Mouse (Mus musculus): ENCODE measurements at regions not wholly inside any gene's neighbourhood (a gene's known extent, or its start where the extent isn't known, plus 50 kb on each side); places are given as distances from the start of the nearest gene placed in this dataset.

DNA sequence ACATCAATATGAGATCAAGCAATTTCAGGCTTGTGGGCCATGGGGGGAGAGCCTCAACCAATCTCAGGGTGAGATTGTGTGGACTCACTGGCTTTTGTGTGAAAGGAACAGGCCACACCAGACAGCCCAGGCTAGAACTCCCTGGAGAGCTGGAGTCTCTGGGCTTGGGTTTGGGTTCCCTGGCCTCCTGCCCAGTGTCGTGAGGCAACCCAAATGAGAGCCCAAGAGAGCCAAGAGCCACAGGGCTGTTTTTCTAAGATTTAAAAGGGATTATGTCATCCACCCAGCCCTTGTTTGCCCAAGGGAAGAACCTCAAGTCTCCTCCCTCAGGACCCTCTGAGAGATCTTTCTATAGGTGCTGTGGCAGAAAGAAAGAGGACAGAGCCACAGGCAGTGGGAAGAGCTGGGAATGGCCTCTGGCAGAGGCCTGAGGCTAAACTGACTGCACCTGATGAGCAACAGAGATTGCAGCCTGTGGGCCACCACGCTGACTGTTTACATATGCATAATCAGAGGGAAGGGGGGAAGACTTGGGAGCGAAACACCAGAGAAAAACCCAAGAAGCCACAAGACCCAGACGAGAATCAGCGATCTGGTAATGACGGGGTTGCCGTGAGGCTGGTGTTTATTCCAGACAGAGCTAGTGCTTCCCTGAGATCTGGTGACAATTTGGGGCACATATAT, 92.1 kb downstream of the Bcl2l11 start:
- in situ Hi-C loops (cut with MboI, MseI), result loop anchor here (10.0 kb wide), 1 partner anchor 187 kb away; no protein-coding TSS in a partner anchor

DNA sequence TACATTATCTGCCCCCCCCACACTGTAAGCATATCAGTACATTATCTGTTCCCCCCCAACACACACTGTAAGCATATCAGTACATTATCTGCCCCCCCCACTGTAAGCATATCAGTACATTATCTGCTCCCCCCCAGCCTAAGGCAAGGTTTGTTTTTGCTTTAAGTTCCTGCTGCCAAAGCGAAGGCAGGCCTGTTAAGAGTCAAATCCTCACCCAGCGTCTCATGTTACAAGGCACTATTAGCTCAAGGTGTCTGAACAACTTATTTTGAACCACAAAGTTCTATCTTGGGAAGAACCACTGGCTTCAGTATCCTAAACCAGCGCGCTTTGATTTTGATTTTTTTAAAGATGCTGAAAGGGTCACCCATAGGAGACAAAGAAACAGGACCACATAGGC, 93.1 kb downstream of the Bcl2l11 start:
- in situ Hi-C loops (cut with MboI, MseI), result loop anchor here (10.0 kb wide), 1 partner anchor 186 kb away; no protein-coding TSS in a partner anchor

DNA sequence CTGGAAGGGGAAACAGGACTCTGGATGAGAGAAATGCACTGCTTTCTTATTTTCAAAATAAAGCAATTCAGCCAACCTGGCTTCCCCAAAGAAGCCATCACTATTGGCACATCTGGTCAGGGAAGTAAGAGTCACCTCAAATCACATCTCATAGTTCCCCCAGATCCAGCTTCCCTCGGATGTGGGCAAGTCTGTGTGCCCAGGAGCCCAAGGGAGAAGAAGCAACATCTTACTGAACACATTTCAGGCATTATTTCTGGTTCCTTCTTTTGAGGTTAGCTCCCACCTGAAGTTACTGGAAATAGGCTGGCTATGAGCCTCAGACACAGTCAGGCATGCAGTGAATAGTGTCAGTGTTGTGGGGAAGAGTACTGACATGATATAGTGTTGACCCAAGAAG, 95.2 kb downstream of the Bcl2l11 start:
- in situ Hi-C loops (cut with MboI, MseI), result no loop called here

DNA sequence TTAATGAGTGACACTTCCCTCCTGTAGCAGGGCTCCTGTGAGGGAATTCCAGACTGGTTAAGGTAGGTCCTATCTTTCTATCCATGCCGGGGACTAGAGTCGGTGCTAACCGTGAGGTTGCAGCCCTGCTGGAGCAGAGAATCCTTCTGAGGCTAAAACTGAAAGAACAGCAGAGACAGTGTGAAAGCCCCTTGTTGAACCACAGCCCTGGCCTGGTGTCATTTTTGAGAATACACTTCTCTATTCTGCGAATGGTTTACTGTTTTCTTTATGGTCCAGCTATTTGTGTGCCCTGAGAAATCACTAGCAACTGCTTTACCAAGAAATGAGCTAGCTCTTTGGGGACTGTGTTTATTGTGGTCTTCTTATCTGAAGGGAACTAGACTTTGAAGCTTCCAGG, 95.8 kb downstream of the Bcl2l11 start:
- in situ Hi-C loops (cut with MboI, MseI), result no loop called here

DNA sequence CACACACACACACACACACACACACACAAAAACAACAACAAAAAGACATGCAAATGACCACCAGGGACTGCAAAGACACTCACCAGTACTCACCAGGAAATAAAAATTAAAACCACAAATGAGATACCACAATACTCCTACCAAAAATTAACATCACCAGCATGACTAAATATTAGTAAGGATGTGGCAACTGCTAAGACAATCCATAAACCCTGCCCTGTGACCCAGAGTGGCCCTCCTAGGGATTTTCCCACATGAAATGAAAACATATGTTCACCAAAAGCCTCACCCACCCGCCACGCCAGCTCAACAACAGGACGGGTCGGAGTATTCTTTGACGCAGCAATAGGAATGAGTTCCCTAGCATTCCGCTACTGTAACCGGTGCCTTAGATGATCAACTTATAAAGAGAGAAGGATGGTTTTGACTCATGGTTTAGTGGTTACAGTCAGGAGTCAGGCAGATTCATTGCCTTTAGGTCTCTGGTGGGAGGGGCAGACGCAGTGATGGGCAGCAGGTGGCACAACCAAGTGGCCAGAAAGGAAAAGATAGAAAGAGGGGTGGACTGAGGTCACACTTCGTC, 100.7 kb downstream of the Bcl2l11 start:
- in situ Hi-C loops (cut with MboI, MseI), result no loop called here

DNA sequence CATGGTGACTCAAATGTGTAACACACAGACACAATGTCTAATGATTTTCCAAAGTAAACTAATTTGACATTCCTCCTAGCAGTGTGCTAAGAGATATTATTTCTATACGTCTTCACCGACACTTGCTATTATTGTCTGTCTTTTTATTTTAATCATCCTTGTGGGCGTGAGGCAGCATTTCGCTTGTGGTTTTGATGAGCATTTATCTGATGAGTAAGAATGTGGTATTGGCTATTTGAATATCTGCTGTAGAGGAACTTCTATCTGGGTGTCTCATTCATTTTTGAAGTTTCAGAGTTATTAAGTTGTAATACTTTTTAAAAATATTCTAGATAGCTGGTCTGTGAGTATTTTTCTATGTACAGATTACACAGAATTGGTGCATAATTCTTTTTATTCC, 103.9 kb downstream of the Bcl2l11 start:
- in situ Hi-C loops (cut with MboI, MseI), result no loop called here

DNA sequence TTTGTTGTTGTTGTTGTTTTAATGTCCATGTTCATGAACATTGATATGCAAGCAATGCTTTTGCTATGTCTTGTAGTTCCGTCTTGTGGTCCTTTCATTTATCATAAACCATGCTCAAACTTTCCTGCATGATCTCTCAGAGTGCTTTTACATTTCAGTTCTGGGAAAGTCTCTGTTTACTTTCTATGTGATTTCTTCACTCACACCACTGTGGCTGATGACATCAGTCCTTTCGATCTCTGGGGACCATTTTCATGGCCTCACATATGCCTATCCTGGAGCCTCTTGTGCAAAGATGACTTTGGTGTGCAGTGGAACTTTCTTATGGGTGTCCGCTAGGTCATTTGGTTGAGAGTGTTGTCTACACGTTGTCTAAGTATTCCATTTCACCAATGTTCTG, 105.1 kb downstream of the Bcl2l11 start:
- in situ Hi-C loops (cut with MboI, MseI), result no loop called here

DNA sequence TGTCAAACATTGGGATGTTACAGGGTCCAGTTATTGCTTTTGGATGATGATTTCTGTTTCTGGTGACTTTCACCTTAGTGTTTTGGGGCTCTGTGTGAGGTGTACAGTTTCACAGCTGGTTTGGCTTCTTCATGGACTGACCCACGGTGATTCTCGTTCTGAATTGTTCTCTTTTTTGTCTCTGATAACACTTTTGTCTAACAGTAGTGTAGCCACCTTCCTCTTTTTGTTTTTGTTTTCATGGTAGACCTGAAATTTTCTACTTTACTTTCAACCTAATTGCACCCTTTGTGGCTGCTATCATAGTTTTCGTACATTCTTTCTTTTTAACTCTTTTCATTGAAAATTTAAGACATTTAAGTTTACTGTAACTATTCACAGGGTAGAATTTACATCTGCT, 105.5 kb downstream of the Bcl2l11 start:
- in situ Hi-C loops (cut with MboI, MseI), result no loop called here

DNA sequence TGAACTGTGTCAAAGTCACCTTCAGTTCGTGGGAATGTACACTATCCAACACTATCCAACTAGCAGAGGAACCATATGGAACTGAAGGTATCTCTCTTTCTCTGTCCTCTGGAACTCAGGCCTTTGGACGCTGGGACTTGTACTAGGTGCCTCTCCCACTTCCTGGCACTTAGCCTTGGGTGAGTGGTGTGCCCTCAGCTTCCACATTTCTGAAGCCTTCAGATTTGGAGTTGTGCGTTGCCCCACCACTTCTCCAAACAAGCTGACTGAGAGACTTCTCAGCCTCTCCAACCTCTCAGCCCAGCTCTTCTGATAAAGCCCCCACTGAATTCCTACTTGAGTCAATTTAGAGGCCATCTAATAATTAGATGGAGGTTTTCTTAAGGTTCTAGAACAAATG, 106.2 kb downstream of the Bcl2l11 start:
- in situ Hi-C loops (cut with MboI, MseI), result no loop called here

DNA sequence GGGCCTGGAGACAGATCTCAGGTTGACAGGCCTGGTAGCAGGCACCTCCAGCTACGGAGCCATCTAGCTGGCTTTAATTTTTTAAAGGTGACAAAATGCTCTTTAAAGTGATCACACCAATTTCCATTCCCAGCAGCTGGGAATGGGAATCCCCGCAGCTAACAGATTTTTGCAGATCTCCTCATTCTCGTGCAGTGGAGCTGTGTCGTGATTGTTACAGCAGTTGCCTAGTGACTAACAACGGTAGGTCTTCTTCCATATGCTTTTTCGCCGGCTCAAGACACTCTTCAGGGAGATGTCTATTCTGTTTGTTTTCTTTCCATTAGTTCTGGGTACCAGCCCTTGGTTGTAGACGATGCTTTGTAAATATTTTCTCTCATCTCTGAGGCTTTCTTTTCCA, 109.3 kb downstream of the Bcl2l11 start:
- in situ Hi-C loops (cut with MboI, MseI), result no loop called here

DNA sequence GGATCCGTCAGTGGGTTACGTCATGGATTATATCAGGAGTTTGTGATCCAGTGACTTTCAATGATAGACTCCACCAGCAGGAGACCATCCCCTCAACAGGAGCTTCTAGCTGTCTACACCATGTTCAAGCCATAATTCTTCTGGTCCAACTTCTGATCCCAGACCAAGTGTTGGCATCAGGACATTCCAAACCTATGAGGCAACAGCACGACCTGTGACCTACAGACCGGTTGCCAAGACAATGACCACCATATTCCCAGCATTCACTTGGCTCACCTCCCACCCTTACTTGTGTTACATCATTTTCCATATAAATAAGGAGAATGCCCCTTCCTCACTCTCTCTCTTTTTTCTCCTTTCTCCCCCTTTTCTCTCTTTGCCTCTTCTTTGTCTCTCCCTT, 113.6 kb downstream of the Bcl2l11 start:
- in situ Hi-C loops (cut with MboI, MseI), result no loop called here

DNA sequence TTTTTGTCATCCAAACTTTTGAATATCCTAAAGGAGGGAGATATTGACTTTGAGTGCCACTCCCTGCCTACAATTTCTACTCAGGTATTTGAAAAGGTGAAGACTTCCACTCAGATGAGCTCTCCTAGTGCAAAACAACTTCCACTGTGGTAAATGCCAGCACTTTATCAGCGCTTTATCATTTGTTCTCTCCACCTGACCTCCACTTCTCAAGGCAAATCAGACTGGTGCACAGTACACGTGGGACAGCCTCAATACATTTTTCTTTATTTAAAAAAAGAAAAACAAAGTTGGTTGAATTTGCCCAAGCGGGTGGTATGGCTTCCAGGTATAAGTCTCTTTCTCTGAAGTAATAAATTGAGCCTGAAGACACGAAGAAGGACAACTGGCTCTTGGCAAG, 114.2 kb downstream of the Bcl2l11 start:
- in situ Hi-C loops (cut with MboI, MseI), result no loop called here

DNA sequence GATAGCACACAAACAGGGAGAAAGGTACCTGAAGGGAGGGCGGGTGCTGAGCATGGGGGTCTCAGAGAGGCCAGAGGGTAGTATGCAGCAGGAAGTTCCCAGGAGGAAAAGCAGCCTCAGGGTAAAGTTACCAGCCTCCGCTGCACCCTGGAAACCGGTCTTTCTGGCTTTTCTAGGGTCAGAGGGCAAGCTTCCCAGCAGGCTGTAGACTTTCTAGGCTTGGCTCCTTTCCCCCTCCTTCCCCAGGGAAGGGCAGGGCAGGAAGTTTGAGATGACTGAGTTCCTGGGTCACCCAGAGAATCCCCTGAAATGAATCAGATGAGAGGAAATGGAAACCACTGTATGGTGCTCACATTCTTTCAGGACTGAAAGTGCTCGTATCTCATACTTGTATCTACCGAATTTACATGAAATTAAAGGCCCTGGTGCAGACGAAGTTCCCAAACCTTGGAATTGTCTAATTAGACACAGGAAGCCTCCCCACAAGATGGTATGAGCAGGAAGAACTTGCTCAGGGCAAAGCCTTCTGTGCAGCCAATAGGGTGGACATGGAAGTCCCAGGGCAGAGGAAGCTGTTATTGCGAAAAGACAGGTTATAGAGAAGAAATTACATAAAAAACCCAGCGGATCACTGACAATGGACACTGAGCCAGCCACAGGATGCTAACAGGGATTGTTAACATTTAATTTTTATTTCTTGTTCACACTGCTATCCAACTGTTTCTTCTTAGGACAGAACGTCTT, 114.9 kb downstream of the Bcl2l11 start:
- in situ Hi-C loops (cut with MboI, MseI), result no loop called here

DNA sequence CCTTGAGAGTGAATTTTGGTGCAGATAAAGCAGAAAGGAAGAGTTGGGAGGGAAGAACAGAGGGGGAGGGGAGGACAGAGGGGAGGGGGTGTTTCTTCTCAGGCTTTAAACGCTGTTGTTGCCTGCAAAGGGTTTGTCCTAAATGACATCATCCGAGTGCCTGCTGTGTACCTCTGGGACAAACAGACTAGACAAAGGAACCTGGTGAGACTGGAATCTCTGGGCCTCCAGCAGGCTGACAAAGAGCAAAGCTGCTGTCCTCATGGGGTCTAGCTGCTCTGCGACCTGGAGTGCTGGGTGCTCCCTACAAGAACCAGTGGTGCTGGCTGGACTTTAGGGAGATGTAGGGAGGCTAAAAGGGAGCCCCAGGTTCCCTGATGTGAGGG, 115.4 kb downstream of the Bcl2l11 start:
- in situ Hi-C loops (cut with MboI, MseI), result no loop called here

DNA sequence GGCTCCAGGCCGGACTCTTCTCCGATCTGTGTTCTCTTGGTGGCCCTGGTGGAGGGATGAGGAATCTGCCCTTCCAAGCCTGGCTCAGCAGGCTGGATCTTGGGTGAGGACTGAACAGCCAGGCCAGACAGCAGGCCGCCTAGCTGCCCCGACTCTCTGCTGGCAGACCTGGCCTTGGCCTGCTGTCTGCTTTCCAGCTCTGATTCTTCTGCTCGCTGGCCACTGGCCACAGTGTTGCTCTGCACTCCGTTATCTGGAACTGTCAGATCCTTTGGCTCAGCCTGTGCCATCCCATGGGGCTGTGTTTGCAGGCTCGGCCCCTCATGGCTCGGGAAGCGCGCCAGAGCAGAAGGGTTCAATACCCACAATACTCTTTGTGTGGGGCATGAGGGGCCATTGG, 119.7 kb downstream of the Bcl2l11 start:
- in situ Hi-C loops (cut with MboI, MseI), result no loop called here

DNA sequence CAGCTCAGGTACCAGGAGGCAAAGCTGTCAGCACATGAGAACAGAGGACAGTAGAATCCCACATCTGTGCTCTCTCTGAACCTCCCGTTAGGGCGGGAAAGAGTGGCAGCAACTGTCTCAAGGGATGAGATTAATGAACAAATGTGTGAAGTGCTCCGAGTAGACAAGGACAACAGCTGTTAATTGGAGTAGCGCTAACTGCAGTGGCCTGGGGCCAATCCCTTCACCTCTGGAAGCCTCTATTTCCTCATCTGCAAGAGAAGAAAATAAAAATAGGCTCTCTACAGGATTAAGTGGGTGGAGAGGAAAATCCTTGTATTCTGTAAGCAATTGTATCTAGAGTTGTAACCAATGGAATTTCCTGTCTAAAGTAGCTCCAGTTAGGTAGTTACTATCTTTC, 122.1 kb downstream of the Bcl2l11 start:
- in situ Hi-C loops (cut with MboI, MseI), result no loop called here

DNA sequence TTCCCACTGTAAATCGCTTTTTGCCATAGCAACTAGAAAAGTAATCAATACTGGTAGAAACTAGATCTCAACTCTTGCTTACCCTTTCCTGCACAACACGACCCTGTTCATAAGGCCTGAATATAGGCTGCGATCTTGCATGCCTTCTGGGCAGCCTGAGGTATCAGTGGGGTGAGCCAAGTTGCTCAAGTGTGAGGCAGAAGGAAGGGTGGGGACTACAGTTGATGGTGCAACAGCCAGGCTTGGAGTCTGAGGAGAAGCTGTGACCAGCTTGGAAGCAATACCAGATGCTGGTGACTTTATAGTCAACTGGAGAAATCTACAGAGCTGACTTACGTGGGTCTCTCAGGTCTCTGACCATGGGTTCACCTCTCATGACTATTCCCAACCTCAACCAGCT, 123.3 kb downstream of the Bcl2l11 start:
- in situ Hi-C loops (cut with MboI, MseI), result no loop called here

DNA sequence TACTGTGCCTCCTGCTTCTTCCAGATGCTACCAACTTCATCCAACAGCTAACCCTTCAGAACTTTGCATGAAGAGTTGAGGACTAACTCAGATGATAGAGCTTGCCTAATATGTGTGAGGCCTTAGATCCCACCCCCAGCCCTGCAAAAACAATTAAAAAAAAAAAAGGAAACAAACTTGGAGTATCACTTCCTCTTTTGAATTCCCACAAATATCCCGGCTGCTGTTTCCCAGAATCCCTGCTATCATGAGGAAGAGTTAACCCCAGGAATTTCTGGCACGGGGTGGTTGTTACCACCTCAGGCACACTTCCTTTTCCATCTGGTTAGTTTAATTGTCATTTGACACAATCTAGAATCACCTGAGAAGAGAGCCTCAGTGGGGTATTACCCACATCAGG, 123.8 kb downstream of the Bcl2l11 start:
- in situ Hi-C loops (cut with MboI, MseI), result loop anchor here (25.0 kb wide), 1 partner anchor 663 kb away; no protein-coding TSS in a partner anchor

DNA sequence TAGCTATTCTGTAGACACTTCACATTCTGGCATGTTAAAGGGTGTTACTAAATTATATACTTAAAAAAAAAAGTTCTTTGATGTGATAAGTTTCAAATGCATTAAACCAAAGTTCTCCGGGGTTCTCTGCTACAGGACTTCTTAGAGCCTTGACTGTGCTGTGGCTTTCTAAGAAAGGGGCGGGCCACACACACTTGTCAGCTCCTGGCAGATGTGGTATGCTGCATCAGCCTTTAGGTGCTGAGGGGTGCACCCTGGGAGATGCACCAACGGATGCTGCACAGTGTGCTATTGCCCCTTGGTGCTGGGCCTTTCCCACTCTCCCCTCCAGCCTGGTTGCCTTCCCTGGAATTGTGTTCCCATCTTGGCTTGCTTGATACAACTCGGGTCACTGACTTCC, 125.0 kb downstream of the Bcl2l11 start:
- in situ Hi-C loops (cut with MboI, MseI), result loop anchor here (25.0 kb wide), 1 partner anchor 661 kb away; no protein-coding TSS in a partner anchor

DNA sequence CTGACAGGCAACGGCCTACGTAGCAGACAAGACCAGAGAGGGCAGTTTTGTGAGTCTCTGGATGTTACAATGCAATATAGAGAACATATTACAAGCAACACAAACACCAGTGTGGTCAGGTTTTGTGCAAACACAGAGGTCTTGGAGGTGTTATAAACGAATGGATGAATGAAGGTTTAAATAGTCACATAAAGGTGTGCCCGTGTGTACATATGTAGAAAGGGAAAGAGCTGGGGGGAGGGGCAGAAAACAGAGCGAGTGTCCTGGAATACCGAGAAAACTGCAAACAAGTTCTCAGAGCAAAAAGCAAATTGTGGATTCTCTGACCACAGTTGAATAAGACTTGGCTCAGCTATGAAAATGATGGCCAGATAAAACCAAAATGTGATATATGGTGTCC, 130.8 kb downstream of the Bcl2l11 start:
- in situ Hi-C loops (cut with MboI, MseI), result loop anchor here (25.0 kb wide), 1 partner anchor 656 kb away; no protein-coding TSS in a partner anchor

DNA sequence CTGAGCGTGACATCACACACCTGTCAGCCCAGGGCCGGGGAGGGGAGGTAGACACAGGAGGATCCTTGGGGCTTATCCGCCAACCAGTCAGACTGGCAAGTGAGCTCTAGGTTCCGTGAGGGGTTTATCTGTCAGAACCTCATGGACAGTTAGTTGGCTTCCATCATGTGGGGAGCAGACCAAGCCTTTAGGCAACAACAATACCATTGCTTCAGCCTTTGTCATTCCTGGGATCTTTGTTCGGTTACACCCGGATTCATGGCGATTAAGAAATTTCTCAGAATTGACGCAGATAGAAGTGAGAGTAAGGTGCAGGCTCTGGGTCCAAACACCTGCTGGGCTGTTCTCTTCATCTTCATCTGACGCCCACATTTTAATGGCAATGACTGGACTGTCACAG, 131.4 kb downstream of the Bcl2l11 start:
- in situ Hi-C loops (cut with MboI, MseI), result loop anchor here (25.0 kb wide), 1 partner anchor 655 kb away; no protein-coding TSS in a partner anchor

DNA sequence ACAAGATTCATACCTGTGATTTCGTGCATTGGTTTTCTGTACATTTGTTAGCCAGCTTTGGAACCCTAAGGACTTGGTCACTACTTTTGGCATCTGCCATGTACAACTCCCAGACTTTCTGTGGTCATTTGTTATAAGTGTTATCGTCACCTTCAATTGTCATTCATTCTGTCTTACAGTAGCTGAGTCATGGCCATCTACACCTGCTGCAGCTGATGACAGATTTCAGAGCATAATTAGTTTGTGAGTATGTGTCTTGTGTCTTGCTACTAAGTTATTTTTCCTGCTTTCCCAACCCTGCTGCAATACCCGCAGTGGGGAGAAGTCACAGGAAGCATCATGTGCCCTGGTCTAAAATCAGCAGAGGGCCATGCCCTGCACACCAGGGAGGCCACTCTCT, 138.0 kb downstream of the Bcl2l11 start:
- in situ Hi-C loops (cut with MboI, MseI), result loop anchor here (25.0 kb wide), 1 partner anchor 648 kb away; no protein-coding TSS in a partner anchor

All from regulatory T cell (primary cell).